Mouse (Mus musculus): ENCODE measurements around the gene Prima1.

GRCm38 (mm10) chr12:103214270-103214669 is 27.7 kb downstream of the Prima1 start:
- no peak for TF ChIP-seq POLR2A (IDR thresholded peaks at IDR 0.05; ENCODE audit: low read depth, low read length)
- no peak for TF ChIP-seq CTCF (IDR thresholded peaks at IDR 0.05; ENCODE audit: extremely low read depth, insufficient read length, insufficient replicate concordance, low read depth, low read length)
